Mouse (Mus musculus): Measurements from ENCODE around the gene Hoxd3.

The Hoxd3 gene

GRCm38 (mm10) chr2:74711721-74712621 lies at the start of gene Hoxd3, which contains the start of gene Hoxd4:
TSS of gene Hoxd3 (plus strand) at chr2:74711927.
TSS of gene Hoxd4 (plus strand) at chr2:74711929.
- no peak for DNase-seq (ENCODE audit: low read depth, low spot score)

GRCm38 (mm10) chr2:74663291-74663925 lies 48.3 kb upstream of the Hoxd3 start:
- DNase-seq (ENCODE audit: low read depth, low spot score) = no peak

DNA sequence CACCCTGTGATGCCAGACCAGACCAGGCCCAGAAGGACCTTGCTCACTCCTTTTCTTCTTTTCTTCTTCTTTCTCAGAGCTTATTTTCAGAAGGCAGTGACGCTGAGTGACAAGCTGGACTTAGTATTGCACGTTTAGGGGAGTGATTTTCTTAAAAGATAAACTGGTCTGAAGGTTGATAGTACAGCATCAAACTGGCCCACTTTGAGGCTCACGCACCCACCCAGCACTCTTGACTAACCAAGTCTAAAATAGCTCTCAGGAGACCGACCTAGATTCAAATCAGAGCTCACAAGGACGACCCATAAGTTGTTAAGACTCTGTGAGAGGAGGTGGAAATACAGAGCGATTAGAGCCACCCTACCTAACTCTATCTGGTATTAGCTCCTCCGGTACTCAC lies 45.3 kb upstream of the Hoxd3 start:
- no peak for DNase-seq (ENCODE audit: low read depth, low spot score)

- DNase-seq (ENCODE audit: low read depth, low spot score) = no peak
Observed at GRCm38 (mm10) chr2:74667191-74667841, 44.4 kb upstream of the Hoxd3 start.

GRCm38 (mm10) chr2:74667842-74668357 lies 43.8 kb upstream of the Hoxd3 start, which contains the start of gene Hoxd13:
TSS of gene Hoxd13 (plus strand) at chr2:74668310.
- DNase-seq (ENCODE audit: low read depth, low spot score) = no peak

GRCm38 (mm10) chr2:74668370-74669229 lies 43.1 kb upstream of the Hoxd3 start:
- no peak for DNase-seq (ENCODE audit: low read depth, low spot score)

- DNase-seq (ENCODE audit: low read depth, low spot score) = no peak
Observed at GRCm38 (mm10) chr2:74669230-74669578, 42.5 kb upstream of the Hoxd3 start.

GRCm38 (mm10) chr2:74669650-74670235 lies 42.0 kb upstream of the Hoxd3 start:
- DNase-seq (ENCODE audit: low read depth, low spot score) = no peak

- no peak for DNase-seq (ENCODE audit: low read depth, low spot score)
Observed at GRCm38 (mm10) chr2:74670632-74671188, 41.0 kb upstream of the Hoxd3 start.

GRCm38 (mm10) chr2:74671847-74672246 lies 39.9 kb upstream of the Hoxd3 start:
- no peak for DNase-seq (ENCODE audit: low read depth, low spot score)

DNA sequence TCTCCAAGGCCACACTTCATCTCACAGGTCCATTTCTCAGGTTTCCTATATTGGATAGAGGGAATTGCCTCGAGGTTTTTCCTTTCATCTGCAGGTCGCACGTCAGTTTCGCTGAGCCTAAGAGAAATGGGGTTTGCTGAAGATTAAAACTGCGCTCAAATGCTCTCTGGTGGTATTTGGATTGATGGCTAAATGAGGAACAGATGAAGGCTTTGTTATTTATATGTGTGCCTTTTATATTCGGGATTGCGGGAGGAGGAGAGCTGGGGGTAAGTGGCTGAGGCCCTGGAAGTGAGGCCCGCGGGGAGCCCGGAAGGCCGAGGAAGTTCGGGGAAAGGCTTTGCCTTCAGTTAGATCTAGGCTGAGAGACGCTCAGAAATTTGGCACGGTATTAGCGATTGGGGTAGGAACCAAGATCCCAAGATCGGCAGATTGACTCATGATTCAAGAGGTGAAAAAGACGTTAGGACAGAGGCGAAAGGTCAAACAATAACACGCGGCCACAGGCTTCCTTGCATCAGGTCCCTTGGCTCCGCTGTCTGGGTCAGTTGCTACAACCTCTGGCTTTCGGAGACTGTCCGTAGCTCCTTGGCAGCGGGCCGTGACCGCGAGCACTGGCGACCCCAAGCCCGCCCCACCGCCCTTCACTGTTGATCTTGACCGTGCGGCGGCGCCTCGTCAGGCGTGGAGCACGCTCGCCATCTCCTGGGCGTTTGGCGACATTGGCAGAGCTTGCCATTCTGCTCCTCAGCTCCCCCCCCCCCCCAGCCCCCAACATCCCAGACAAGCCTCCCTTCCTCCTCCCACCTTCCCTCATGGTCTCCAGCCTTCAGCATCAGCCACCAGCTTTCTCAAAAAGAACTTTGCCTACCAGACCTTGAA lies 39.0 kb upstream of the Hoxd3 start:
- no peak for DNase-seq (ENCODE audit: low read depth, low spot score)

DNA sequence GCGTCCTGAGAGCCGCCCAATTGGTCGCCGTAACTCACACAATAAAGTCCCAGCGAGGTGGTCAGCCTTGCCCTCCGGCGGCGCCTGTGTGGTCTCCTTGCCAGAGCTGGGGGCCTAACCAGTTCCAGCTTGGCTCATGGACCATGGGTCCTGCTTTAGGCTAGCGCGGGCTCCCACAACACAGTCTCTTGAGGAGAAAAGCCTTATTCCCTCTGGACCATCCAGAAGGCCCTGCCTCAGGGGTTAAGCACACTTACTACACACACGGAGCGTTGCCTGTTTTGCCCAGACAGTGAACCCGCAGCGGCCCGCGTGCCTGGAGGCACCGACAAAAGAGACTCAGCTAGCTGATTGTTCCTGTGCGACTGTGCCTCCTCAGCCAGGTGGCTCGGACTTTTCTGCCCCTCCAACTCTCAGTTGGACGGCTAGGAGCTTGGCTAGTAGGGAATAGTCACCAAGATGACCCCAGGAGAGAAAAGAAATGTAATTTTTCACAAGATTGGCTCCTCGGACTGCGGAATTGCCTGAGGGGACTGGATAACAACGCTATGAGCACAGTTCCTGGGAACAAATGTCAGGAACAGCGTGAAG lies 37.8 kb upstream of the Hoxd3 start:
- DNase-seq (ENCODE audit: low read depth, low spot score) = no peak

GRCm38 (mm10) chr2:74674881-74675665 lies 36.7 kb upstream of the Hoxd3 start, which contains the start of gene Hoxd12:
TSS of gene Hoxd12 (plus strand) at chr2:74675013.
- DNase-seq (ENCODE audit: low read depth, low spot score) = no peak

DNA sequence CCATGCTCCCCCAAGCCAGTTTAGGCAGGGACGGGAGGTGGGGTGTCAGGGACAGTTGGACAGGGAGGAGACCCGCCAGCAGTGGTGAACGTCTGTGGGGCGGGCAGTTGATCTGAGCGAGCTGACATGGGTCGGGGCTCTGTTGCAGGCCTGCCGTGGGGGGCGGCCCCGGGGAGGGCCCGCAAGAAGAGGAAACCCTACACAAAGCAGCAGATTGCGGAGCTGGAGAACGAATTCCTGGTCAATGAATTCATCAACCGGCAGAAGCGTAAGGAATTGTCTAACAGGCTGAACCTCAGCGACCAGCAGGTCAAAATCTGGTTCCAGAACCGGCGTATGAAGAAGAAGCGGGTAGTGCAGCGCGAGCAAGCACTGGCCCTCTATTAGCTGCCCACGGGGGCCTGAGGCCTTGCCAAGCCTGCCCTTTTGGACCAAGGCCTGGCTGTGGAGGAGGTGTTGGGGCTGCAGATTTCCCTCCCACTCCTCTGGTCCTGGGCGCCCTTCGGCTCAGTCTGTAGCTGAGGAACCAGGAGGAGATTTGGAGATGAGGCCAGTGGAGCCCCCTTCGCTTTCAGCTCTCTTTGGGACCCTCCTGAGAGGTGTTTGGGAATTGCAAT lies 36.0 kb upstream of the Hoxd3 start:
- no peak for DNase-seq (ENCODE audit: low read depth, low spot score)

DNA sequence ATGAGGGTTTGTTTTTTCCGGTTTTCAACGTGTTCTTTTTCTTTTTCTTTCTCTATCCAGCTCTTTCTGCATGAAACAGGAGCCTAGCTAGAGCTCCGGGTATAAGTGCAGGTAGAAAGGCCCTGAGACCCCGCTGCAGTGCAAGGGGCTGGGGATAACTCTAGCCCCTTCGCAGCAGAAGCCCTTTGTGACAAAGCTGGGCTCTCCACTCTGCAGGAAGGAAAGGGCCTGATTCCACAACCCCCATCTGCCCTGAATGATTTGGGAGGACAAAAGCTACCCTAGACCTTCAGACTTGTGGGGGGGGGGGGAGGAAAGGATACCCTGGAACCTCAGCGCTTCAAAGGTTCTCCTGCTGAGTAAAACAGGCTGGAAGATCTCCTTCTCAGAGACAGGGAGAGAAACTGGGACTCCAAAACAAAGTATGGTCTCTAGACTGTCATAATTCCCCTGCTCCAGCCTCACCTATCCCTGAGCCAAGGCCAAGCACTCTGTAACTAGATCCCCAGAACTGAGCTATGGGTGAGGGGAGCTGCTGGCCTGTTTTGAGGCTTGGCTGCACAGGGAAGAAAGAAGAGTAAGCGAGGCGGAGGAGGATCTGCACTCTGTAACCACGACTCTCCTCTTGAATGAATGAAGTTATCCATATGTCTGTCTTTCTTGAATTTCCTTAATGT lies 35.2 kb upstream of the Hoxd3 start:
- DNase-seq (ENCODE audit: low read depth, low spot score) = no peak

DNA sequence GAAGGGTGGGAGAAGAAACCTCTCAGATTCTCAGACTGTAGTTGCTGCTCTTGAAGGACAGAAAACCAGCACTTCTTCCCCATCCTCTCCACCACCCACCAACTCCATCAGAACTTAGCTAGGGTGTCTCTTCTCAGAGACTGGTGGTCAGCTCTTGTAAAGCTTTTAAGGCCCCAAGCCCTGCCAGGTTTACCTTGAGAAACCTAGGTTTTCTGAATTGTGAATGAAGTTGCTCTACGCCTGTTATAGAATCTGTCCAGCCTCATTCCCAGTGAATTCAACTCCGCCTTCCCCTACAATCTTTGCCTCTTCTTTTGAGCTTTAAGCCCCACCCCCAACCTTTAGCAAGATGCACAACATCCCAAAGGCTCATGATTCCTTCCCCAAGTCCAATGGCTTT lies 34.6 kb upstream of the Hoxd3 start:
- no peak for DNase-seq (ENCODE audit: low read depth, low spot score)

DNA sequence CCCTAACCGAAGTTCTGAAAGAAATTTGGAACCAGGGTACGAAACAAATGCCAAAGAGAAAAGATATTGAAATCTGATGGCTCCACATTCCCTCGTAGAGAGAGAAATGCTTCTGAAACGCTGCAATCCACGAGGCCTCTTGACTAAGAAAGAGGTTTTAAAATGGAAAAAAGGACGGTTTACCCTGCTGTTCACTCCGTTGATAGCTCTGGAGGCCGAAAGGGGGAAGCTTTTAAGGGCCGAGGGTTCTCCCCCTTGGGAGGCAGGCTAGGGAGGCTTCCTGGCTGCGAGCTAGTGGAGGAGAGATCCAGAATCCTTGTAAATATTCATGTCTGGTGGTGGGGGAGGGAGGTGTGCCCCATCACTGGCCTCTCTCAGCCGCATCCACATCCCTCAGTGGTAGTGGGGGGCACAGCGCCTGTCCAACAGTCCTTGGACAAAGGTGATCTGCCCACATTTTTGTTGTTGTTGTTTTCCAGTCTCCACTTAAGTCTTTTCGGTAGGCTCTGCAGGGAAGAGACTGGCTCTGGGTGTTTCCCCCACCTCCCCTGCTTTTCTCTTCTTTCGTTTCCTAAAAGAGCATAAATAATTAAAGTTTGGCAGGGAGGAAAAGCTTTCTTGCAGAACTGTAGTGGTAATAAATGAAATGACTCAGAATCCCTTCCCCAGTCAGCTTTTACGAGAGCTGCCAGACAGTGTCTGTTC lies 32.7 kb upstream of the Hoxd3 start, which contains the start of gene Hoxd11:
Gene Hoxd11 (plus strand): TSS at position 667 of the 705 bp plus-strand sequence.
- DNase-seq (ENCODE audit: low read depth, low spot score) = no peak
